Mouse (Mus musculus) ovary, postnatal 36 days (tissue): ENCODE measurements at regions not wholly inside any gene's neighbourhood (a gene's known extent, or its start where the extent isn't known, plus 50 kb on each side); places are given as distances from the start of the nearest gene placed in this dataset.
A peak's percentile ranks its signal among the peaks of the same experiment; 100 is the strongest.

Source experiments
- DNase-seq: peaks from one replicate; pipeline ENCODE4 v3.0.0; 2022; ENCODE audit warnings: low spot score, mixed read lengths

DNA sequence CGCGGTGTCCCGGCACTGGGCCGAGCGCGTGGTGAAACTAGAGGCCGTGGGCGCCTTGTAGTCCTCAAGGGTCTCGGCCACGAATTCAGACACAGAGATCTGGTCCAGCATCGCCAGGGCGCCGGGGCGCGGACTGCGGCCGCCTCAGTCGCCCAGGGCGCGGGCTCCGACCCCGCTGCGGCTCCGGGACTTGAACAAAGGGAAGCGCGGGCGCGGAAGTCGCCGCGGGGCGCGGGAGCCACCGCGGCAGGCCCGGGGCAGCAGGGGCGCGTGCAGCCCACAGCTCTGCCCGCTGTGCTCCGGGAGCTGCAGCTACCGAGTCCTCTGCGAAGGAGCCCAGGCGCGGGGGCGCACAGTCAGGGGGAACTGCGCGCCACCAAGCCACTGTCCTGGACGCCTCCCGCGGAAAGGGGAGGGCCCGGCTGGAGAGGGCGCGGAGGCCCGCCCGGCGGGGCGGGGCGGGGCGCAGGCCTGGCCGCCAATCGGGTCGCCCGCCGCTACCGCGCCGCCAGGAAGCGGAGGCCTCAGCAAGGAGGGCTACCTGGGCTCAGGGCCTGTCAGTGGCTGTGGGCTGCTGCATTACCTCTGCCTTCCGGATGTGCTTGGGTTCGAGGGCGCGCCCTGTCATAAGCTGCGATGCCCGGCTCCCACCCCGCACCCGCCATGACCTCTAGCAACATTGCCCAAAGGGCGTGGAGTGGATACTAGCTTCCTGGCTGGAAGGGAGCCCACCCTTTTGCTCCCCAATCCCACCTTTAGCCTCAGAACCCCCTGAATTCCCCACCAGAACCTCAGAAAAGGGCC lies 155.2 kb upstream of the 9030624G23Rik start:
- DNase-seq = peak; percentile 38
